Mouse (Mus musculus) lung, adult 18-20 months (tissue): ENCODE data around the gene Nup93.
"Not testable (repeated sequence)": the region's sequence is repeated elsewhere in the genome, so short reads cannot be mapped to it uniquely, and the experiment has no call there.

Source experiments
- DNase-seq, 2 experiments: peaks; one replicate each; pipeline ENCODE4 v3.0.0; 2022; ENCODE audit warnings: mixed read lengths in 2 of 2

Nup93 gene

DNA sequence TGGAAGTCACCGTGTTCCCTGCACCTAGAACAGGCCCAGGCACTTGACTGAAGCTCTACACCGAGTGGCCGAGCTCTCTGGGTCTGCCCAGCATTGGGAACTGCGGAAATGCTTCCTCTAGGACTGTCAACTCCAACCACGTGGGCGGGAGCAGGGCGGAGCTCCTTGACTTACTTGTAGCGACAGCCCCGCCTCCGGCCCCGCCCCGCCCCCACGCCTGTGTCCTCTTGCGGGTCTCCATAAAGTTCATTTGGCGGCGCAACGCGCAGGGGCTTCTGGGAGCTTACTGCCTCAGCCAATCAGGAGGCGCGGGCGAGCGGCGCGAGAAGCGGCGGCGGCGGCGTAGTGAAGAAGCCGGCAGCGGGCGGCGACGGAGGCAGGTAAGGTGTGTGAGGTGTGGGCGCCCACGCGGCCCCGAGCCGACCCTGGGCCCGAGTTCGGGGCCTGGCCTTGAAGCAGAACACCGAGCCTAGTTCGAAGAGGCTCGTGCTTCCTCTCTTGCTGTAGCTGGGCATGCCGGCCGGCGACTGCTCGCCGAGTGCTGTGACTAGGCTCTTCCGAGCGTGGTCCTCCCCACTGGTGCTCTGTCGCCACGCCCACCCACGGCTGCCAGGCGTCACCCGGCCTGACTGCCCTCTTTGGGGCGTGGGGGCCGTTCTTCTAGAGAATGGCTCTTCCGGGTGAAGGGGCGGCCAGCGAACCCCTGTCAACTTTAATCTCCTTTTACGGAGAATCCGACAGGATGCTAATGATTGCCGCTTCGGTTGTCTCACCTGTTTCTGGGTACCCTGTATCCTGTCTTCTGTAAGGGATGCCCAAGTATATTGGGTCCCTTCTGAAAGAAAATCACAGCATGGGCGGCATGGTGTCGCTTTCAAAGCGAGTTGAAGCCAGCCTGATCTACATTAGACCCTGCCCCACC is at the start of gene Nup93:
Nup93 (plus strand) TSS at position 313 of the 922 bp plus-strand sequence.
- DNase-seq = peak; percentile 98 to 99

- DNase-seq = not testable (repeated sequence)
Observed at GRCm38 (mm10) chr8:94165772-94166171, 48.6 kb upstream of the Nup93 start.

GRCm38 (mm10) chr8:94167244-94167643 is 47.1 kb upstream of the Nup93 start:
- DNase-seq = peak; percentile 84 to 86

DNA sequence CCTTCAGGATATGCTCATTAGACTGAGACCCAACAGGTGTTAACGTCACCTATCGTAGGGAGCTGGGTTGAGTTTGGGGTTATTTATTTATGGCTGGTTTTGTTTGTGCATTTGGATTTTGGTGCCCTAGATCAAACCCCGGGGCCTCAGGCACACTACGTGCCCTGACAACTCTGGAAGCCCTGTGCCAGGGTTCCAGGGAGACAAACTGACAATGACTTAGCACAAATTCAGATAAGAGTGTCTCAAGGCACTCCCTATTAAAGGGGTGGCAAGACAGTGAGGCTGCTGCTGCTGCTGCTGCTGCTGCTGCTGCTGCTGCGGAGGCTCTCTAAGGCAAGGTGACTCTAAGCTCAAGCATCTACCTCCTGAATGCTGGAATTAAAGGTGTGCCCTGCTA is 44.8 kb upstream of the Nup93 start:
- DNase-seq = no peak

DNA sequence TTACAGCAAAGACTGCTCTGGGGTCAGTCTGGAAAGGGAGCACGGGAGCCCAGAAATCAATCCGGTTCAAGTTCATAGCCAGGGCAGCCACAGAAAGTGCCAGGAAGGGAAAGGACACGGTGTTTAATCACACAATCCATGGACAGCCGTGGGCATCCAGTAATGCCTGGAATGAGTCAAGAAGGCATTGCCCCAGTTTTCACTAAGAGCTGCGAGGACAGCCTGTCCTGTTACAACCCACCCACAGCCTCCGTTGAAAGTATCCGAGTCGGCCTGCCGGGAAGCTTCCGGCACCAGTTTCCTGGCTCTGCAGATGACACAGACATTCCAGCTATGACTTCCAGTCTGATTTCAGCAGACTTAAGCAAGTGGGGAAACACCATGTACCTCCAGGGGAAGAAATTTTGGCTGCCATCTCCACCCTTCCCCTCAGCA is 43.0 kb upstream of the Nup93 start:
- peak; percentile 37 to 58 for DNase-seq

- DNase-seq = peak; percentile 71 to 73
Observed at GRCm38 (mm10) chr8:94172075-94172808, 42.1 kb upstream of the Nup93 start, which contains the start of gene Mt2. Mt2 (plus strand) TSS chr8:94172664.

GRCm38 (mm10) chr8:94172809-94173732 is 41.3 kb upstream of the Nup93 start:
- DNase-seq = no peak

GRCm38 (mm10) chr8:94173848-94174403 is 40.4 kb upstream of the Nup93 start:
- no peak for DNase-seq

DNA sequence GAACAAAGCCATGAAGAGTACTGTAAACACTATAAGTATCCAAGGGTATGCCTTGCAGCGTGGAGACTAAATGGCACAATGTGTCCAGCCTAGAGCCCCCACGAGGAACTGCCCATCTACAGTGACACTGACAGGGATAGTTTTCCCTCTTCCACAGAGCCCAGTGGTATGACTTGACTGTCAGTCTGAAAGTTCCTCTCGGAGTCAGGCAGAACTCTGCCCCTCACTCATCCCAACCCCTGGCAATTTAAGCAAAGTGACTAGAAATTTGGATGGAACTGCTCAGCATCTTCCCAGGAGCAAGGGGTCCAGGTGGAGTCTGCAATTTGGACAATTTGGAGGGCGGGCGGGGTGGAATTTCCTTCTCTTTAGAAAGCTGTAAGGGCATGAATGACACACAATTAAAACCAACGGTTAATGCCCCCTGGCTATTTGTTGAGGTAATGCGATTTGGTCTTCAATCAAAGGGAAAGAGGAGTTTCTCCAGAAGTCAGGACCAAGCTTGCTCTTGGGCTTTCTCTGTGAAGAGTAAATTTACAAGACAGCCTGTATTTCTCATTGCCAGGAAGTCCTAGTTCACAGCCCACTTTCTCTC is 39.6 kb upstream of the Nup93 start:
- DNase-seq = no peak

DNA sequence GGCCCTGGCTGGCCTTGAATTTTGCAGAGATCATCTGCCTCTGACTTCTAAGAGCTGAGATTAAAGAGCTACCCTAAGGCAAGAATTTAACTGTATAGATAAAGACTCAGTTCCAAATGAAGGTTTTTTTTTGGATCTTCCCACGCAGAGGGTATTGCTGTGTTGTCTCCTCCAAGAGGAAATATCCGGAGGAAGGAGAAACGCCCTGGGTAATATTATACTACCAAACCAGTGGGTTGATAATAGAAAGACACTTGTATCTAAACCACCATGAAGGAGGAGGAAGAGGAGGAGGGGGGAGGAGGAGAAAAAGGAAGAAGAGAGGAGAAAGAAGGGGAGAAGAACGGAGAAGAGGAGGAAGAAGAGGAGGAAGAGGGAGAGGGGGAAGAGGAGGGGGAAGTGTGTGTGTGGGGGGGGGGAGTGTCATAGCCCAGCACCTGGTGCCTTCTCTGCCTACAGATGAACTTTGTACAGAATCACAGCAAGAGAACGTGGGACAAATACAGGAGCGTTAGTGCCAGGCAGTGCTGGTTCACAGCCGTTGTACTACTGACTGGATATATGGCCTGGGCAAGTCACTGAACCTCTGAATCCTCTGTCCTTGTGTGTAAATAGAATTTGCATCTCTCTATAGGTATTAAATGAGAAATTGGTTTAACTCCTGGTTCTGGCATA is 36.5 kb upstream of the Nup93 start:
- DNase-seq = no peak

DNA sequence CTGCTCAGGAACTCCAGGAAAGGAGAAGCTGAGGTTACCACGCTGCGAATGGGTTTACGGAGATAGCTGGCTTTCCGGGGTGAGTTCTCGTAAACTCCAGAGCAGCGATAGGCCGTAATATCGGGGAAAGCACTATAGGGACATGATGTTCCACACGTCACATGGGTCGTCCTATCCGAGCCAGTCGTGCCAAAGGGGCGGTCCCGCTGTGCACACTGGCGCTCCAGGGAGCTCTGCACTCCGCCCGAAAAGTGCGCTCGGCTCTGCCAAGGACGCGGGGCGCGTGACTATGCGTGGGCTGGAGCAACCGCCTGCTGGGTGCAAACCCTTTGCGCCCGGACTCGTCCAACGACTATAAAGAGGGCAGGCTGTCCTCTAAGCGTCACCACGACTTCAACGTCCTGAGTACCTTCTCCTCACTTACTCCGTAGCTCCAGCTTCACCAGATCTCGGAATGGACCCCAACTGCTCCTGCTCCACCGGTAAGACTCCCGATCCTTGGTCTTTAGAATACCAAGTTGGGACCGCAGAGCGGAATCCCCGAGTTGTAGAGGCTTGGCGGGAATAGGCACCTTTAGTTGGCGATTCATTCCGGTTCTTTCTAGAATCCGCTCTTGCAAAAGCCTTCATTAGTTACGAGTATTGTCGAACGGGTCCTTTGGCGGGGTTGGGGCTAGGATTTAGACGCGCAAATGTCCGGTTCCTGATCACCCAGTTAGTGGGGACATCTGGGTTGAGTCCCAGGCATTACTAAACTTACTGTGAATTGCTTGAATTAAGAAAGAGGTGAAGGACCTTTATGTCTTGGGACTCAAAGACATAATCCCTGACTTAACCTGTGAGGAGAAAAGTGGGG is 35.3 kb upstream of the Nup93 start, which contains the start of gene Mt1:
Mt1 (plus strand) TSS at position 226 of the 856 bp plus-strand sequence.
- DNase-seq = peak; percentile 89 to 93

DNA sequence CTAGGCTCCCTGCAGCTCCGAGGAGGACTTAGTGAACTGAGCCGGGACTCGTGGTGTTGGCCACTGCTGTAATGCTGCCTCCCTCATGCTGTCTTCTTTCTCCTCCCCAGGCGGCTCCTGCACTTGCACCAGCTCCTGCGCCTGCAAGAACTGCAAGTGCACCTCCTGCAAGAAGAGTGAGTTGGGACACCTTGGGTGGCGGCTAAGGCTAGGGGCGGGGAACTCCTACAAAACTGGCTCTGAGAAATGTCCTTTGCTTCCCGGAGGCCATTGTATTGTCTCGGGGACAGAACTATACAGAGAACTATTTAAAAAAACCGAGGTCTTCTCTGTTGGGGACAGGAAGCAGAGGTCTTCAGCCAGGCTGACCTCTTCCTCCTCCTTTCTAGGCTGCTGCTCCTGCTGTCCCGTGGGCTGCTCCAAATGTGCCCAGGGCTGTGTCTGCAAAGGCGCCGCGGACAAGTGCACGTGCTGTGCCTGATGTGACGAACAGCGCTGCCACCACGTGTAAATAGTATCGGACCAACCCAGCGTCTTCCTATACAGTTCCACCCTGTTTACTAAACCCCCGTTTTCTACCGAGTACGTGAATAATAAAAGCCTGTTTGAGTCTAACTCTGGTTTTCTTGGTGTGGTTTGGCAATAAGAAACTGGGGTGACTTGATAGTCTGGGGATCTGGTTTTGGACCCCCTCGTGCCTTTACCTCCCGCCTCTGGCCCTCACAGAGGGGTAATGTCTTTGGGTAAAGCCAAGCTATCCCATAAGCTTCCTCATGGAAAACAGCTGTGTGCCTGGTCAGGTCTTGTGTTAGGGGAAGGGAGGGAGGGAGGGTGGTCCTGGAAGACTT is 34.4 kb upstream of the Nup93 start:
- no peak for DNase-seq

DNA sequence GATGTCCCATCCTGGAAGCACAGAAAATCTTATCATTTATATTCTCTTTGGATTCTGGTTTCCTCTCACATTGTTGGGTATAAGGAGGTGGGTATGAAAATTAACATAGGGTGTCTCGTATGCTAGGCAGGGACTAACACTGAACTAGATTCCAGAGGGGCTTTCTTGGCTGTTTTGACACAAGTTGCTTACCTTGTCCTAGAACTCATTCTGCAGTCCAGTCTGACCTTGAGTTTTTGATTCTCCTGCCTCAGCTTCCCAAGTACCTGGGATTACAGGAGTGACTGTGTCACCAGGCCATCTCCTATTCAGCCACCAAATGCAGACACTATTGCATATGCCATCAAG is 33.8 kb upstream of the Nup93 start:
- no peak for DNase-seq

DNA sequence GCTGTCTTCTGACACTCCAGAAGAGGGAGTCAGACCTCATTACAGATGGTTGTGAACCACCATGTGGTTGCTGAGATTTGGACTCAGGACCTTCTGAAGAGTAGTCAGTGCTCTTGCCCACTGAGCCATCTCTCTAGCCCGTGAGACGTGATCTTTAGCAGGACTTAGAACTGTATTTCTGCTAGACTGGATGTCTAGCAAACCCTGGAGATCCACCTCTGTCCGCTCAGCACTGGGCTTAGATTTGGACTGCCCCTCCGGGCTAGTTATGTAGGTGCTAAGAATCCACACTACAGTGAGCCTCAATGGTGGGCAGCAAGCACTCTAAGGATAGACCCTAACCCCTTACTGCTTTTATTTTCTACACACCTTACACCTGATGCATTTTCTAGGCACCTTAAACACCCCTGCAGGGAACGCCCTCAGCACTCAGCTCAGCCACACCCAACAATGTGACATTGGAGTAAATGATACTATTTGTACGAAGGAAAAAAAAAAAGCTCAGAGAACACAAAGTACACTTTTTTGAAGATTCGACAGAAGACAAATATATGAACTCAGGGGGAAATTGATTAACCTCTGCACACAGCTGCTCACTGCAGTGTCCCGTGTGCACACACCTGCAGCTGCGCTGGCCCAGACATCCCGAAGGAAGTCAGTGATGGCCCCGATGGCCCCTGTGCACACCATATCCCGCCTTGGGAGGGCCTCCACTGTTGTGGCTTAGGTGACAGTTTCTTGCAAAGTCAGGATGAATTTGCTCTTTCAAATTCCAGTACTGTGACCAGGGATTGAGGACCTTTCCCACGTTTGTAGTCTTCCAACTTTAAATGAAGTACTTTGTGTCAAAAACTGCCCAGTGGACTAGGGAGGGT is 32.1 kb upstream of the Nup93 start:
- DNase-seq = no peak

DNA sequence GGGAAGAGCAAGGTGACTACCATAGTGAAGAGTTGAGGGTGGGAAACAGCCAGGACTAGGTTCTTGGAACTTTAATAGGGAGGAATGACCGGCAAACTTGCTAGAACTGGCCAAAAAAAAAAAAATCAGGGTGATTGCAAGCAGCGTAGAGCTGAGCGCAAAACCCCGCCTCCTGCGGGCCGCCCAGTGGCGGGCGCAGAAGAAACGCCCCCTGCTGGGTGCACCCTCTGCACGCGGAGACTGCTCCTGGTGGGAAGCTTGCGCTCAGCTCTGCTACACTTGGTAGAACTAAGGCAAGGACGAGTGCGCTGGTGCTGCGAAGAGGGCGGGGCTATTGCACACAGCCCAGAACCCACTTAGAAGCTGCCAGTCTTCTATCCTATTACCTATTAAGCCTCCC is 31.2 kb upstream of the Nup93 start:
- DNase-seq = peak; percentile 77 to 85

DNA sequence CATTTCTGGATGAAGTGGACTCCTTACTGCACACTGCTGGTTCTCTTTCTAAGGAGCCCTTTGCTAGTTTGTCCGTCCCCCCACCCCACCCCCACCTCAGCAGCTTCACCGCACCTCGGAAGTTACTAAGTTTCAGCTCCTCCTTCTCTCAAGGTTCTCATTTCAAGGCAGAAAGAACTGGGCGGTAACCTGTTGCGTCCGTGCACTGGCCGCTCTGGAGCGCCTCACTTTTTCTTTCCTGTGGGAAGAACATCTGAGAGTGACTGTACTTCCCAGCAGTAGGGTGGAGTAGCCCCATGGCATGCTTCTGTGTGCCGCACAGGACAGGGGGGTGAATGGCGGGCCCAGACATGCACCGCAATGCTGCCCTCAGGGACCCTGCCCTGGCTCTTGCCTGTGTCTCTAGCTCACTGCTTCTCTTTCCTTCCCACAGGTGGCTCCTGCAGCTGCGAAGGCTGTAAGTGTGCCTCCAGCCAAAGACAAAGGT is 30.0 kb upstream of the Nup93 start:
- DNase-seq = no peak

GRCm38 (mm10) chr8:94185791-94186190 is 28.6 kb upstream of the Nup93 start:
- DNase-seq = no peak

- DNase-seq = peak; percentile 88 to 91
Observed at GRCm38 (mm10) chr8:94186542-94186941, 27.8 kb upstream of the Nup93 start.
